Mouse (Mus musculus) brain, embryonic 14.5 days (tissue): Measurements from ENCODE around the gene Rangap1. TPM values are rescaled to one million over a fixed set of nuclear protein-coding genes. Genes with fewer than 3 reads are reported as not detected.

ENCODE experiments used
- DNase-seq: peaks from one replicate; pipeline ENCODE4 v3.0.0-alpha.2; 2011; ENCODE audit warnings: low read depth
- CTCF ChIP-seq: fragments of 200-500 bp; IDR thresholded peaks from 2 replicates; pipeline ENCODE4 v1.5.1; 2012; ENCODE audit warnings: inconsistent platforms, mild to moderate bottlenecking, moderate library complexity, borderline replicate concordance; ENCODE audit not compliant: insufficient read depth, insufficient read length; ENCODE audit errors: extremely low read depth
- POLR2A ChIP-seq: fragments of 200-500 bp; IDR thresholded peaks from 2 replicates; pipeline ENCODE4 v1.6.1; 2012; ENCODE audit warnings: mild to moderate bottlenecking, inconsistent platforms, borderline replicate concordance; ENCODE audit not compliant: poor library complexity, insufficient read depth, insufficient read length, severe bottlenecking; ENCODE audit errors: extremely low read depth
- polyA plus RNA-seq: library from polyadenylated mRNA; depleted of rRNA; stranded (reverse); fragments of >200 nt; gene quantifications from 2 replicates; pipeline ENCODE4 v1.2.3, GENCODE M21; 2012; rRNA removed

Rangap1 gene
- polyA plus RNA-seq = 98.8 and 131 TPM in 2 replicates

- peak; percentile 86 for DNase-seq
Measured at GRCm38 (mm10) chr15:81744992-81745600, at the start of gene Rangap1, which contains the start of gene Zc3h7b. Rangap1 (minus strand) TSS chr15:81745530. Zc3h7b (plus strand) TSS chr15:81745057.

DNA sequence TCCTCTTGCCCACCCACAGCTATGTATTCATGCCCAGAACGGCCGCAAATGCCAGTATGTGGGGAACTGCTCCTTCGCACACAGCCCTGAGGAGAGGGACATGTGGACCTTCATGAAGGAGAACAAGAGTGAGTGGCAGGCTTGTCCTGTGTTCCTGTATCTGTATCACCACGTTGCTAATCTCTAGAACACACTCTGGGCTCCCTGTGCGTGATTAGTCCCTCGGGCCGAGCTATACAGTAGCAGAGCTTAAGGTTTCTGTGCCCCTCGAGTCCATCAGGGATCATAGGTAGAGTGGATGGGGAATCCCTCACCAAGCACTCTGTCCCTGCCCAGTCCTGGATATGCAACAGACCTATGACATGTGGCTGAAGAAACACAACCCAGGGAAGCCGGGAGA is 47.1 kb upstream of the Rangap1 start:
- no peak for DNase-seq

More at GRCm38 (mm10) chr15:81744992-81745600, at the start of gene Rangap1, which contains the start of gene Zc3h7b:
- TF ChIP-seq POLR2A = peak; percentile 83; the same call in 1 of the 2 replicates
- TF ChIP-seq CTCF = no peak

DNA sequence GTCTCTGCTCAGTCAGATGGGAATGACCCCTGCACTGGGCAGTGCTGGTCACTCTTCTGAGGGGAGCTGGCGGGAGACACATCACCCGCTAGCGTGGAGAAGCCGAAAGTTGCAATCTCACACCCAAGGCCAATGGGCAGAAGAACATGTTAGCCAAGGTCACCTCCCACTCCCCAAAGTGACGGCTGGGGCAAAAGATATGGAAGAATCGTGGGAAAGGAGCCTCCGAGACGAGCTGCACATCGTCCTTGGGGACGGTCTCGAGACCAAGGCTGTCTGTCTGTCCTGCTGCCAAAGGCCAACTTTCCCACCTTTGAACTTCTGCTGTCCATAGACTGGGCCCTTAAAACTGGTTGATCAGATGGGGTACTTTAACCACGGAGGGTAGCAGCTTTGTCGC is 42.2 kb upstream of the Rangap1 start:
- TF ChIP-seq POLR2A = no peak
- TF ChIP-seq CTCF = no peak
- no peak for DNase-seq

More for the DNA sequence above, 47.1 kb upstream of the Rangap1 start:
- no peak for TF ChIP-seq CTCF
- TF ChIP-seq POLR2A = no peak

DNA sequence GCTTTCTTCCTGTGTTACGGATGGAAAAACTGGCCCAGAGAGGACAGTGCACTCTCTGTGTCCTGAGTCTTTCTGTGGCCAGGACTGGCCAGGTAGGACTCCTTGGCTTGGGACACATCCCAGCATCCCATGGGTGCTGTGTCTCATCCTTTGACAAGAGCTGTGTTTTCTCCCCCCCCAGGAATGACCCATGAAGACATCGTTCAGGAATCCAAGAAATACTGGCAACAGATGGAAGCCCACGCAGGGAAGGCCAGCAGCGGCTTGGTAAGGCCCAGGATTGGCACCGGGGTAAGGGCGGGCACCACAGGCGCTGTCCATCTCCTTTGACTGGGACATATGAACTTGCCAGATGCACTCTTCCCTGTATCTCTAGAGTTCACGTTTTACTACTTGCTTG is 40.4 kb upstream of the Rangap1 start:
- TF ChIP-seq CTCF (no peak), POLR2A (no peak)

GRCm38 (mm10) chr15:81784762-81785161 is 39.4 kb upstream of the Rangap1 start:
- TF ChIP-seq CTCF (peak; percentile 42; the same call in 1 of the 2 replicates), POLR2A (no peak)
- DNase-seq = peak; percentile 29

More for the DNA sequence above, 40.4 kb upstream of the Rangap1 start:
- no peak for DNase-seq

- no peak for DNase-seq
- TF ChIP-seq CTCF (no peak), POLR2A (no peak)
Measured at GRCm38 (mm10) chr15:81781816-81782215, 36.5 kb upstream of the Rangap1 start.

GRCm38 (mm10) chr15:81776631-81777422 is 31.5 kb upstream of the Rangap1 start:
- DNase-seq = no peak
- TF ChIP-seq POLR2A (no peak), CTCF (no peak)

GRCm38 (mm10) chr15:81774505-81775171 is 29.3 kb upstream of the Rangap1 start:
- DNase-seq = no peak
- TF ChIP-seq CTCF (no peak), POLR2A (no peak)

- no peak for DNase-seq
- TF ChIP-seq POLR2A = no peak
- no peak for TF ChIP-seq CTCF
Measured at GRCm38 (mm10) chr15:81772431-81773120, 27.2 kb upstream of the Rangap1 start.

- no peak for TF ChIP-seq CTCF
- TF ChIP-seq POLR2A = no peak
- no peak for DNase-seq
Measured at GRCm38 (mm10) chr15:81769037-81769436, 23.7 kb upstream of the Rangap1 start.
